Comparison of ENCODE assay signal across 14 mouse cellular contexts in genomic region chr5:142595698-142596097, GRCm38 (mm10). TPM values are rescaled to one million over a fixed set of nuclear protein-coding genes. Genes with fewer than 3 reads are reported as not detected.
DNase-seq lines count a peak whose midpoint lies in the region; ATAC-seq and TF ChIP-seq lines count a peak whose summit lies in the region.
"Had no signal": no experiment of that assay in that cellular context is flagged by ENCODE, and none has a peak within 500 bp of the region (broad histone marks: within the 10 kb centered on the region; RNA-seq: fewer than 3 reads in every experiment).

No protein-coding gene starts in this region.

- peak overlapping the region; percentile 25; the same call in 1 of the 2 replicates for H3K27ac ChIP-seq in hindbrain, embryonic 16.5 days (ENCODE audit: low read depth, low read length)
- no peak overlapping the region for H3K27ac ChIP-seq in hindbrain, embryonic 13.5 days
- peak overlapping the region; percentile 14; the same call in 1 of the 2 replicates for H3K27ac ChIP-seq in cerebellum, adult 2 months (ENCODE audit: insufficient read depth, low read length)
- H3K27ac ChIP-seq in forebrain, postnatal 0 days (ENCODE audit: low read depth, low read length): peak overlapping the region; percentile 71
- H3K27ac ChIP-seq in lung, postnatal 0 days (ENCODE audit: low read length): no peak overlapping the region
- H3K27ac ChIP-seq: heart, adult 2 months; liver, embryonic 15.5 days had no signal

- H3K4me2 ChIP-seq in hindbrain, embryonic 16.5 days (ENCODE audit: low read length): no peak overlapping the region
- no peak overlapping the region for H3K4me2 ChIP-seq in hindbrain, embryonic 13.5 days
- H3K4me2 ChIP-seq in forebrain, postnatal 0 days (ENCODE audit: low read depth): no peak overlapping the region
- no peak overlapping the region for H3K4me2 ChIP-seq in lung, postnatal 0 days (replicated peaks; ENCODE audit: low read depth, low read length)
- H3K4me2 ChIP-seq: liver, embryonic 15.5 days had no signal

- 47% methylated on average over 3 of the region's 3 CpGs for WGBS in hindbrain, embryonic 16.5 days
- WGBS in hindbrain, embryonic 13.5 days: 67% methylated on average over 3 of the region's 3 CpGs
- 5% methylated on average over 3 of the region's 3 CpGs for WGBS in cerebellum, adult 2 months
- WGBS in forebrain, postnatal 0 days: 29% methylated on average over 3 of the region's 3 CpGs
- 85% methylated on average over 3 of the region's 3 CpGs for WGBS in lung, postnatal 0 days

- H3K9ac ChIP-seq in hindbrain, embryonic 16.5 days (ENCODE audit: low read depth, low read length): no peak overlapping the region
- H3K9ac ChIP-seq in hindbrain, embryonic 13.5 days: no peak overlapping the region
- H3K9ac ChIP-seq in forebrain, postnatal 0 days: no peak overlapping the region
- no peak overlapping the region for H3K9ac ChIP-seq in lung, postnatal 0 days (replicated peaks; ENCODE audit: low read depth)
- H3K9ac ChIP-seq: liver, embryonic 15.5 days had no signal

- peak; percentile 19 for DNase-seq in Muller cell, postnatal 12 days (ENCODE audit: inconsistent ontology term)
- DNase-seq in cerebellum, adult 2 months: peak; percentile 46 to 68
- peak; percentile 80 for DNase-seq in forebrain, postnatal 0 days
- no peak for DNase-seq in MN1 (ENCODE audit: low spot score)
- no peak for DNase-seq in lung, postnatal 0 days (ENCODE audit: low spot score)
- DNase-seq in adrenal gland, postnatal 36 days: no peak
- DNase-seq: heart, adult 2 months; heart, postnatal 4 days; kidney, adult 9 months had no signal

- no peaks in the 10 kb centered on the region for H3K9me3 ChIP-seq in hindbrain, embryonic 16.5 days (ENCODE audit: control insufficient read depth, low read length)
- no peaks in the 10 kb centered on the region for H3K9me3 ChIP-seq in hindbrain, embryonic 13.5 days
- H3K9me3 ChIP-seq in forebrain, postnatal 0 days (ENCODE audit: low read length): no peaks in the 10 kb centered on the region
- no peaks in the 10 kb centered on the region for H3K9me3 ChIP-seq in lung, postnatal 0 days (ENCODE audit: low read length)
- H3K9me3 ChIP-seq: liver, embryonic 15.5 days had no signal

- H3K4me1 ChIP-seq in hindbrain, embryonic 16.5 days (ENCODE audit: control insufficient read depth, insufficient read depth, low read depth, low read length): peaks cover 6% of the 10 kb centered on the region
- peaks cover 16% of the 10 kb centered on the region for H3K4me1 ChIP-seq in hindbrain, embryonic 13.5 days (replicated peaks)
- peaks cover 19% of the 10 kb centered on the region for H3K4me1 ChIP-seq in cerebellum, adult 2 months (ENCODE audit: control insufficient read depth, insufficient read depth, low read length)
- H3K4me1 ChIP-seq in forebrain, postnatal 0 days (ENCODE audit: insufficient read depth): peaks cover 7% of the 10 kb centered on the region; the same call in 1 of the 2 replicates
- H3K4me1 ChIP-seq in lung, postnatal 0 days (ENCODE audit: insufficient read depth, low read depth, low read length): no peaks in the 10 kb centered on the region
- H3K4me1 ChIP-seq: liver, embryonic 15.5 days had no signal

- no peak overlapping the region for H3K4me3 ChIP-seq in hindbrain, embryonic 16.5 days (ENCODE audit: low read length)
- no peak overlapping the region for H3K4me3 ChIP-seq in hindbrain, embryonic 13.5 days
- H3K4me3 ChIP-seq in cerebellum, adult 2 months (replicated peaks; ENCODE audit: insufficient read depth, low read depth, low read length): no peak overlapping the region
- no peak overlapping the region for H3K4me3 ChIP-seq in forebrain, postnatal 0 days (ENCODE audit: low read depth, low read length)
- H3K4me3 ChIP-seq in lung, postnatal 0 days (ENCODE audit: low read depth, low read length): no peak overlapping the region
- H3K4me3 ChIP-seq: heart, adult 2 months; liver, embryonic 15.5 days had no signal

- no peaks in the 10 kb centered on the region for H3K36me3 ChIP-seq in hindbrain, embryonic 16.5 days (ENCODE audit: control insufficient read depth, insufficient read depth, low read length)
- H3K36me3 ChIP-seq in hindbrain, embryonic 13.5 days: no peaks in the 10 kb centered on the region
- H3K36me3 ChIP-seq in forebrain, postnatal 0 days (ENCODE audit: insufficient read depth): no peaks in the 10 kb centered on the region
- H3K36me3 ChIP-seq in lung, postnatal 0 days (ENCODE audit: insufficient read depth, low read length): no peaks in the 10 kb centered on the region
- H3K36me3 ChIP-seq: liver, embryonic 15.5 days had no signal

- TF ChIP-seq CTCF in cerebellum, adult 2 months (IDR thresholded peaks at IDR 0.05; ENCODE audit: borderline replicate concordance, insufficient read depth, low read depth, low read length): no peak
- no peak for TF ChIP-seq CTCF in forebrain, postnatal 0 days (IDR thresholded peaks at IDR 0.05; ENCODE audit: low read depth)
- no peak for TF ChIP-seq CTCF in lung, postnatal 0 days (IDR thresholded peaks at IDR 0.05)

- ATAC-seq in hindbrain, embryonic 16.5 days: peak; percentile 78
- ATAC-seq in hindbrain, embryonic 13.5 days (ENCODE audit: low FRiP score): no peak
- peak; percentile 91 for ATAC-seq in forebrain, postnatal 0 days
- no peak for ATAC-seq in lung, postnatal 0 days

- TF ChIP-seq POLR2A in cerebellum, adult 2 months (IDR thresholded peaks at IDR 0.05; ENCODE audit: borderline replicate concordance, insufficient read depth, low read length): no peak

- no peaks in the 10 kb centered on the region for H3K27me3 ChIP-seq in hindbrain, embryonic 16.5 days (replicated peaks; ENCODE audit: control insufficient read depth, insufficient read depth, low read length)
- no peaks in the 10 kb centered on the region for H3K27me3 ChIP-seq in hindbrain, embryonic 13.5 days
- no peaks in the 10 kb centered on the region for H3K27me3 ChIP-seq in cerebellum, adult 2 months (ENCODE audit: control insufficient read depth, insufficient read depth, low read length)
- no peaks in the 10 kb centered on the region for H3K27me3 ChIP-seq in forebrain, postnatal 0 days (ENCODE audit: insufficient read depth, low read length)
- no peaks in the 10 kb centered on the region for H3K27me3 ChIP-seq in lung, postnatal 0 days (replicated peaks; ENCODE audit: insufficient read depth, low read length)
- H3K27me3 ChIP-seq: liver, embryonic 15.5 days had no signal

- no peak for TF ChIP-seq EP300 in lung, postnatal 0 days (IDR thresholded peaks at IDR 0.05)

RNA-seq across cellular contexts. Expression of gene Mmd2, which starts 12.9 kb away (rescaled TPM):
- 83.8 and 110 TPM in 2 replicates for polyA plus RNA-seq in hindbrain, embryonic 16.5 days (2015; fragmentation: Nextera tagmentation; extraction: Ambion mirVana)
- polyA plus RNA-seq in hindbrain, embryonic 13.5 days (2015; fragmentation: Nextera tagmentation; extraction: Ambion mirVana): 34.1 and 34.8 TPM in 2 replicates
- polyA plus RNA-seq in cerebellum, adult 2 months (2012; rRNA removed): 61.1 and 65.6 TPM in 2 replicates
- total RNA-seq in forebrain, postnatal 0 days (2014; rRNA removed): 112 and 118 TPM in 2 replicates
- polyA plus RNA-seq in forebrain, postnatal 0 days (2015; fragmentation: Nextera tagmentation; extraction: Ambion mirVana): 107 and 127 TPM in 2 replicates
- polyA plus RNA-seq in lung, postnatal 0 days (2015; fragmentation: Nextera tagmentation; extraction: Ambion mirVana): 0.05 TPM in 1 of 2 replicates, not detected in the other
- total RNA-seq in adrenal gland, postnatal 36 days (2021): 10 to 100 TPM; 21.6 to 35.2 TPM
- total RNA-seq: MEL had no signal
- polyA plus RNA-seq: C2C12 had no signal

RNA-seq across cellular contexts. Expression of gene Wipi2, which starts 31.8 kb away (rescaled TPM):
- polyA plus RNA-seq in hindbrain, embryonic 16.5 days (2015; fragmentation: Nextera tagmentation; extraction: Ambion mirVana): 36.8 and 42.0 TPM in 2 replicates
- polyA plus RNA-seq in hindbrain, embryonic 13.5 days (2015; fragmentation: Nextera tagmentation; extraction: Ambion mirVana): 44.4 and 44.5 TPM in 2 replicates
- polyA plus RNA-seq in cerebellum, adult 2 months (2012; rRNA removed): 68.2 and 73.3 TPM in 2 replicates
- total RNA-seq in forebrain, postnatal 0 days (2014; rRNA removed): 62.5 and 68.0 TPM in 2 replicates
- 32.2 and 37.4 TPM in 2 replicates for polyA plus RNA-seq in forebrain, postnatal 0 days (2015; fragmentation: Nextera tagmentation; extraction: Ambion mirVana)
- 25.7 and 26.6 TPM in 2 replicates for polyA plus RNA-seq in lung, postnatal 0 days (2015; fragmentation: Nextera tagmentation; extraction: Ambion mirVana)
- total RNA-seq in adrenal gland, postnatal 36 days (2021): 100 to 1,000 TPM in 1 of 2 experiments, 10 to 100 TPM in 1; 95.2 to 104 TPM

RNA-seq across cellular contexts. Expression of gene Radil, which starts 44.8 kb away (rescaled TPM):
- polyA plus RNA-seq in hindbrain, embryonic 16.5 days (2015; fragmentation: Nextera tagmentation; extraction: Ambion mirVana): 24.3 and 25.0 TPM in 2 replicates
- polyA plus RNA-seq in hindbrain, embryonic 13.5 days (2015; fragmentation: Nextera tagmentation; extraction: Ambion mirVana): 12.9 and 15.7 TPM in 2 replicates
- polyA plus RNA-seq in cerebellum, adult 2 months (2012; rRNA removed): 28.7 and 31.6 TPM in 2 replicates
- total RNA-seq in forebrain, postnatal 0 days (2014; rRNA removed): 10.8 and 20.7 TPM in 2 replicates
- polyA plus RNA-seq in forebrain, postnatal 0 days (2015; fragmentation: Nextera tagmentation; extraction: Ambion mirVana): 6.0 and 10.4 TPM in 2 replicates
- polyA plus RNA-seq in lung, postnatal 0 days (2015; fragmentation: Nextera tagmentation; extraction: Ambion mirVana): 13.5 and 14.5 TPM in 2 replicates
- 1 to 10 TPM; 3.3 to 5.5 TPM for total RNA-seq in adrenal gland, postnatal 36 days (2021)

Comparison
In these comparisons a context has a peak if more than half of its experiments do, and no peak if none do; other contexts are left out.
1. ATAC-seq: peak in hindbrain, embryonic 16.5 days (single experiment) and forebrain, postnatal 0 days (single experiment); none in hindbrain, embryonic 13.5 days (single experiment) and lung, postnatal 0 days (single experiment).
2. H3K27ac ChIP-seq: peak in hindbrain, embryonic 16.5 days (single experiment), cerebellum, adult 2 months (single experiment) and forebrain, postnatal 0 days (single experiment); none in hindbrain, embryonic 13.5 days (single experiment) and lung, postnatal 0 days (single experiment).
3. DNase-seq: peak in Muller cell, postnatal 12 days (single experiment), cerebellum, adult 2 months (2 of 2) and forebrain, postnatal 0 days (single experiment); none in MN1 (single experiment), lung, postnatal 0 days (single experiment) and adrenal gland, postnatal 36 days (0 of 2).
4. RNA of gene Mmd2, which starts 12.9 kb away (polyA plus RNA-seq): 107 to 127 TPM in forebrain, postnatal 0 days, 83.8 to 110 TPM in hindbrain, embryonic 16.5 days, 61.1 to 65.6 TPM in cerebellum, adult 2 months and 34.1 to 34.8 TPM in hindbrain, embryonic 13.5 days; 0.05 TPM in lung, postnatal 0 days; every median in the first group is over 10 times any median in the second.